Mouse (Mus musculus) heart, embryonic 14.5 days (tissue): ENCODE results near the gene Phgr1. TPM values are rescaled to one million over a fixed set of nuclear protein-coding genes. Genes with fewer than 3 reads are reported as not detected.

ENCODE experiments used
- ATAC-seq: fragments of 200-750 bp; cut with Nextera tagmentation; 2 replicates; pipeline ENCODE4 v1.8.0; 2017; ENCODE audit warnings: low read depth, moderate TSS enrichment; ENCODE audit not compliant: insufficient number of reproducible peaks, insufficient read depth, low FRiP score
- H3K27ac ChIP-seq, 2 experiments: fragments of 200-500 bp in 1 of 2; fragments of 300-500 bp in 1 of 2; sonication (generic) in 1 of 2; replicated peaks in 1 of 2; 2 replicates each; pipeline ENCODE4 v1.5.1; 2012 to 2014; ENCODE audit warnings: low read depth in 2 of 2, low read length in 2 of 2, control low read depth in 1 of 2, mild to moderate bottlenecking in 1 of 2, mixed read lengths in 1 of 2; ENCODE audit not compliant: control insufficient read depth in 1 of 2, insufficient read depth in 1 of 2
- H3K27me3 ChIP-seq: fragments of 300-500 bp; sonication (generic); 2 replicates; pipeline ENCODE4 v1.6.1; 2014; ENCODE audit warnings: mild to moderate bottlenecking, low read length, control low read depth; ENCODE audit not compliant: control insufficient read depth, insufficient read depth
- H3K36me3 ChIP-seq: fragments of 300-500 bp; sonication (generic); 2 replicates; pipeline ENCODE4 v1.6.1; 2014; ENCODE audit warnings: mild to moderate bottlenecking, control low read depth, low read length, mixed read lengths; ENCODE audit not compliant: control insufficient read depth, insufficient read depth
- H3K4me1 ChIP-seq, 2 experiments: fragments of 200-500 bp in 1 of 2; fragments of 300-500 bp in 1 of 2; sonication (generic) in 1 of 2; 2 replicates each; pipeline ENCODE4 v1.6.1; 2012 to 2014; ENCODE audit warnings: low read length in 2 of 2, control low read depth in 1 of 2, mixed read lengths in 1 of 2; ENCODE audit not compliant: control insufficient read depth in 2 of 2, insufficient read depth in 2 of 2
- H3K4me2 ChIP-seq: fragments of 300-500 bp; sonication (generic); 2 replicates; pipeline ENCODE4 v1.6.1; 2014; ENCODE audit warnings: mild to moderate bottlenecking, low read length
- H3K4me3 ChIP-seq, 2 experiments: fragments of 200-500 bp in 1 of 2; fragments of 300-500 bp in 1 of 2; sonication (generic) in 1 of 2; 2 replicates each; pipeline ENCODE4 v1.5.1; 2012 to 2014; ENCODE audit warnings: low read length in 2 of 2, mild to moderate bottlenecking in 2 of 2, control low read depth in 1 of 2, low read depth in 1 of 2, moderate library complexity in 1 of 2; ENCODE audit not compliant: control insufficient read depth in 1 of 2, insufficient read depth in 1 of 2
- H3K9ac ChIP-seq: fragments of 300-500 bp; sonication (generic); 2 replicates; pipeline ENCODE4 v1.6.1; 2014; ENCODE audit warnings: mild to moderate bottlenecking, low read length
- H3K9me3 ChIP-seq: fragments of 300-500 bp; sonication (generic); 2 replicates; pipeline ENCODE4 v1.6.1; 2016; ENCODE audit warnings: low read length, control low read depth; ENCODE audit not compliant: control insufficient read depth
- WGBS: fragments of 180-500 bp; shearing (Covaris S2); extraction: QIAGEN DNeasy Blood & Tissue Kit; methylation state at CpG from one replicate; pipeline ENCODE4 v1.1.7; 2014; 5-methylcytosine and 5-hydroxymethylcytosine counted together
- polyA plus RNA-seq: library from polyadenylated mRNA; unstranded; fragments of >200 nt; fragmentation: Nextera tagmentation; extraction: Ambion mirVana; gene quantifications from 2 replicates; pipeline ENCODE4 v1.2.1, GENCODE M21; 2014

Gene Phgr1
- polyA plus RNA-seq, 1 experiment from 2014 or later: not detected

GRCm38 (mm10) chr2:118751896-118752791 is 20.4 kb upstream of the Phgr1 start:
- no peaks in the 10 kb centered on the region for H3K9me3 ChIP-seq
- H3K4me1 ChIP-seq: peaks cover 39 to 61% of the 10 kb centered on the region in 2 experiments
- WGBS: 33% methylated on average over 16 of the region's 16 CpGs
- peak overlapping the region; percentile 91 to 93 for H3K27ac ChIP-seq
- peak overlapping the region; percentile 34 for H3K4me2 ChIP-seq
- no peaks in the 10 kb centered on the region; the same call in 1 of the 2 replicates for H3K27me3 ChIP-seq
- no peak overlapping the region for H3K4me3 ChIP-seq
- peak overlapping the region; percentile 47 for H3K9ac ChIP-seq
- H3K36me3 ChIP-seq: peaks cover 22% of the 10 kb centered on the region
- peak; percentile 22; the same call in 1 of the 2 replicates for ATAC-seq

- ATAC-seq: no peak
- Histone ChIP-seq H3K4me1 (peaks cover 38 to 55% of the 10 kb centered on the region in 2 experiments), H3K9ac (peak overlapping the region; percentile 47; the same call in 1 of the 2 replicates), H3K4me2 (peak overlapping the region; percentile 34; the same call in 1 of the 2 replicates), H3K27ac (peak overlapping the region; percentile 91 to 93), H3K27me3 (no peaks in the 10 kb centered on the region; the same call in 1 of the 2 replicates), H3K9me3 (no peaks in the 10 kb centered on the region), H3K4me3 (no peak overlapping the region), H3K36me3 (peaks cover 26% of the 10 kb centered on the region)
- 49% methylated on average over 4 of the region's 4 CpGs for WGBS
Measured at GRCm38 (mm10) chr2:118752792-118753108, 19.8 kb upstream of the Phgr1 start.

- WGBS: 85% methylated on average over 5 of the region's 5 CpGs
Measured at GRCm38 (mm10) chr2:118754143-118754542, 18.4 kb upstream of the Phgr1 start.

GRCm38 (mm10) chr2:118755407-118755806 is 17.2 kb upstream of the Phgr1 start:
- no peak overlapping the region for H3K9ac ChIP-seq
- no peaks in the 10 kb centered on the region for H3K9me3 ChIP-seq
- no peak overlapping the region for H3K4me3 ChIP-seq
- no peak for ATAC-seq
- H3K4me1 ChIP-seq: peaks cover 29 to 35% of the 10 kb centered on the region in 2 experiments
- H3K27me3 ChIP-seq: no peaks in the 10 kb centered on the region; the same call in 1 of the 2 replicates
- H3K4me2 ChIP-seq: no peak overlapping the region
- WGBS: 79% methylated on average over 6 of the region's 6 CpGs
- peaks cover 20% of the 10 kb centered on the region for H3K36me3 ChIP-seq
- H3K27ac ChIP-seq: no peak overlapping the region

More at GRCm38 (mm10) chr2:118754143-118754542, 18.4 kb upstream of the Phgr1 start:
- peaks cover 25% of the 10 kb centered on the region for H3K36me3 ChIP-seq
- no peak overlapping the region for H3K9ac ChIP-seq
- H3K4me1 ChIP-seq: peaks cover 34 to 42% of the 10 kb centered on the region in 2 experiments
- no peak overlapping the region for H3K27ac ChIP-seq
- H3K27me3 ChIP-seq: no peaks in the 10 kb centered on the region; the same call in 1 of the 2 replicates
- ATAC-seq: no peak
- no peak overlapping the region for H3K4me2 ChIP-seq
- H3K4me3 ChIP-seq: no peak overlapping the region
- no peaks in the 10 kb centered on the region for H3K9me3 ChIP-seq

GRCm38 (mm10) chr2:118756103-118756502 is 16.5 kb upstream of the Phgr1 start:
- no peak for ATAC-seq
- peaks cover 30 to 35% of the 10 kb centered on the region in 2 experiments for H3K4me1 ChIP-seq
- no peak overlapping the region for H3K9ac ChIP-seq
- peaks cover 20% of the 10 kb centered on the region for H3K36me3 ChIP-seq
- no peaks in the 10 kb centered on the region for H3K9me3 ChIP-seq
- H3K27me3 ChIP-seq: no peaks in the 10 kb centered on the region; the same call in 1 of the 2 replicates
- no peak overlapping the region for H3K27ac ChIP-seq
- H3K4me3 ChIP-seq: no peak overlapping the region
- no peak overlapping the region for H3K4me2 ChIP-seq
- WGBS: 74% methylated on average over 4 of the region's 4 CpGs

- Histone ChIP-seq H3K4me2 (peak overlapping the region; percentile 8; the same call in 1 of the 2 replicates), H3K27ac (no peak overlapping the region), H3K4me3 (no peak overlapping the region), H3K4me1 (peaks cover 43 to 44% of the 10 kb centered on the region in 2 experiments), H3K9me3 (no peaks in the 10 kb centered on the region), H3K36me3 (peaks cover 20% of the 10 kb centered on the region), H3K27me3 (no peaks in the 10 kb centered on the region; the same call in 1 of the 2 replicates), H3K9ac (no peak overlapping the region)
- WGBS: 8% methylated on average over 8 of the region's 8 CpGs
- ATAC-seq: 0 out of 2 replicates have a peak, but pooled peaks have one; percentile 11
Measured at GRCm38 (mm10) chr2:118759828-118760227, 12.7 kb upstream of the Phgr1 start.

GRCm38 (mm10) chr2:118760311-118761025 is 12.1 kb upstream of the Phgr1 start:
- H3K27ac ChIP-seq: no peak overlapping the region
- H3K4me1 ChIP-seq: peaks cover 43 to 44% of the 10 kb centered on the region in 2 experiments
- no peak overlapping the region for H3K4me3 ChIP-seq
- H3K9me3 ChIP-seq: no peaks in the 10 kb centered on the region
- WGBS: 83% methylated on average over 11 of the region's 11 CpGs
- ATAC-seq: no peak
- peak overlapping the region; percentile 78 for H3K9ac ChIP-seq
- peak overlapping the region; percentile 71; the same call in 1 of the 2 replicates for H3K4me2 ChIP-seq
- H3K36me3 ChIP-seq: peaks cover 20% of the 10 kb centered on the region
- H3K27me3 ChIP-seq: no peaks in the 10 kb centered on the region; the same call in 1 of the 2 replicates
